In the genomic region with DNA sequence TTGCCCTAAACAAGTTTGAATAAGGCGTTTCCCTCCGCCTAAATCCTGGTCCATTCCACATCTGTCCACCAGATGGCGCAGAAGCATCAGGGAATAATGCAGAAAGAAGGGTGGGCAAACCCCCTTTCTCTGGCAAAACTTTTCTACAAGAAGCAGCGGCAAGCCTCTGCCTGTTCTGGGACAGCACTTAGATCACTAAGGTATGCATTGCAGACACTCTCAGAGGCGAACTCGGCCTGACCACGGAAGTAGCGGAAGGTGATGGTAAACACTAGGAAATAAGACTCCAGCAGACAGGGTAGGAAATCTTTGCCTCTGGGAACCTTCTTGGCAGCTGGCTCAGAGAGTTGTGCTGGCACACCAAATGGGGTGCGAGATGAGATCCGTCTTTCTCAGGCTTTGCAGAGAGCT, we compare ENCODE assay signal across 8 mouse cellular contexts. TPM values are rescaled to one million over a fixed set of nuclear protein-coding genes. Genes with fewer than 3 reads are reported as not detected.
A peak's percentile ranks its signal among the peaks of the same experiment; 100 is the strongest.
DNase-seq lines count a peak whose midpoint lies in the region; ATAC-seq and TF ChIP-seq lines count a peak whose summit lies in the region.

No protein-coding gene starts in this region.

- 9% methylated on average over 10 of the region's 10 CpGs for WGBS in forebrain, embryonic 15.5 days
- WGBS in lung, embryonic 14.5 days = 2% methylated on average over 10 of the region's 10 CpGs

- intact Hi-C loops in heart, postnatal 14 days (cut with DNase I) = loop anchor here (1.0 to 5.0 kb wide), 4 partner anchors 71 to 166 kb away; partner anchors contain the start of gene Kdm1a

- H3K27ac ChIP-seq in ES-E14 (ENCODE audit: insufficient read depth, low read depth, low read length, poor library complexity, severe bottlenecking) = no peak overlapping the region
- H3K27ac ChIP-seq in forebrain, embryonic 15.5 days (replicated peaks) = no peak overlapping the region
- H3K27ac ChIP-seq in lung, embryonic 14.5 days (ENCODE audit: low read depth) = no peak overlapping the region

- H3K4me1 ChIP-seq in ES-E14 (ENCODE audit: control insufficient read depth in 2 of 2, insufficient read depth in 2 of 2, low read length in 2 of 2, poor library complexity in 1 of 2) = peaks cover 15 to 22% of the 10 kb centered on the region in 2 experiments
- H3K4me1 ChIP-seq in forebrain, embryonic 15.5 days = peaks cover 5% of the 10 kb centered on the region; the same call in 1 of the 2 replicates
- H3K4me1 ChIP-seq in lung, embryonic 14.5 days (ENCODE audit: insufficient read depth) = 0 out of 2 replicates have a peak, but pooled peaks cover 3% of the 10 kb centered on the region

- 0 out of 2 replicates have a peak, but pooled peaks have one; percentile 32 for ATAC-seq in forebrain, embryonic 15.5 days (replicated peaks)
- ATAC-seq in lung, embryonic 14.5 days (ENCODE audit: insufficient read depth) = peak; percentile 36

- no peak overlapping the region for H3K9ac ChIP-seq in ES-E14 (ENCODE audit: insufficient read depth, low read depth, low read length, poor library complexity, severe bottlenecking)
- no peak overlapping the region for H3K9ac ChIP-seq in forebrain, embryonic 15.5 days (replicated peaks)
- H3K9ac ChIP-seq in lung, embryonic 14.5 days = no peak overlapping the region

- no peaks in the 10 kb centered on the region for H3K9me3 ChIP-seq in ES-E14 (ENCODE audit: control insufficient read depth, insufficient read depth, low read depth, low read length)
- H3K9me3 ChIP-seq in forebrain, embryonic 15.5 days = no peaks in the 10 kb centered on the region
- H3K9me3 ChIP-seq in lung, embryonic 14.5 days (ENCODE audit: low read depth, low read length) = no peaks in the 10 kb centered on the region

- peak overlapping the region; percentile 22; the same call in 1 of the 2 replicates for H3K4me2 ChIP-seq in forebrain, embryonic 15.5 days (replicated peaks)
- peak overlapping the region; percentile 58 for H3K4me2 ChIP-seq in lung, embryonic 14.5 days

- peak; percentile 87 for DNase-seq in ES-E14 (ENCODE audit: low read depth, low spot score)
- DNase-seq in cerebellum, adult 11-12 months = peak; percentile 50
- peak; percentile 81 to 92 for DNase-seq in heart, postnatal 14 days
- DNase-seq in layer of hippocampus, adult 18-20 months (ENCODE audit: low spot score in 2 of 2) = peak; percentile 45 to 86
- DNase-seq in lung, embryonic 14.5 days = peak; percentile 95
- peak; percentile 40 for DNase-seq in ovary, adult 18-20 months (ENCODE audit: low spot score)
- peak; percentile 71 for DNase-seq in thymus, postnatal 25 days

- no peaks in the 10 kb centered on the region for H3K36me3 ChIP-seq in ES-E14 (ENCODE audit: control insufficient read depth, insufficient read depth, low read length, poor library complexity, severe bottlenecking)
- H3K36me3 ChIP-seq in forebrain, embryonic 15.5 days = no peaks in the 10 kb centered on the region
- H3K36me3 ChIP-seq in lung, embryonic 14.5 days (ENCODE audit: insufficient read depth) = no peaks in the 10 kb centered on the region

- 0 out of 2 replicates have a peak, but pooled peaks cover under 1% of the 10 kb centered on the region for H3K27me3 ChIP-seq in forebrain, embryonic 15.5 days
- H3K27me3 ChIP-seq in lung, embryonic 14.5 days (ENCODE audit: insufficient read depth, low read length) = no peaks in the 10 kb centered on the region

- TF ChIP-seq CTCF in lung, embryonic 14.5 days (IDR thresholded peaks at IDR 0.05; ENCODE audit: low read depth) = peak; percentile 97

- H3K4me3 ChIP-seq in ES-E14 (ENCODE audit: insufficient read depth in 1 of 2, low read depth in 1 of 2, low read length in 2 of 2, poor library complexity in 1 of 2, severe bottlenecking in 1 of 2) = peak overlapping the region; percentile 2 to 44; a peak in 3 of 4 replicates
- H3K4me3 ChIP-seq in forebrain, embryonic 15.5 days = no peak overlapping the region
- no peak overlapping the region; the same call in 1 of the 2 replicates for H3K4me3 ChIP-seq in lung, embryonic 14.5 days (ENCODE audit: low read depth, low read length)

- in situ Hi-C loops in ES-E14 (cut with MboI; ENCODE audit: low sequenced_read_pairs in 2 of 2, unreplicated experiment in 2 of 2) = loop anchor here (10.0 kb wide), 2 partner anchors 160 to 170 kb away; partner anchors contain the start of genes Lactbl1 (in 1 of the 2) and Tex46 (in 1 of the 2)

TF ChIP-seq in ES-E14, 5 proteins besides CTCF, POLR2A, EP300 and RAD21:
- peak; percentile 96 for TF ChIP-seq ZC3H11A (IDR thresholded peaks at IDR 0.05; ENCODE audit: borderline replicate concordance, low read depth, low read length)
- no peak for TF ChIP-seq ZNF384 (IDR thresholded peaks at IDR 0.05; ENCODE audit: low read depth, low read length)
- TF ChIP-seq MAFK (IDR thresholded peaks at IDR 0.05; ENCODE audit: insufficient read depth, low read depth, low read length) = no peak
TF ChIP-seq in ES-E14: peak in this region for 1.

RNA-seq across cellular contexts. Expression of gene 6030445D17Rik, which starts 7.2 kb away (rescaled TPM):
- total RNA-seq in ES-E14 (2012; rRNA removed) = 0.89 and 1.0 TPM in 2 replicates
- polyA plus RNA-seq in forebrain, embryonic 15.5 days (2015; fragmentation: Nextera tagmentation; extraction: Ambion mirVana) = 0.10 and 0.57 TPM in 2 replicates
- under 1 TPM; 0.41 to 0.79 TPM for total RNA-seq in heart, postnatal 14 days (2021)
- under 1 TPM; 0.51 to 0.77 TPM for total RNA-seq in layer of hippocampus, adult 18-20 months (2021)
- polyA plus RNA-seq in lung, embryonic 14.5 days (2014; fragmentation: Nextera tagmentation; extraction: Ambion mirVana) = 0.30 and 0.42 TPM in 2 replicates

RNA-seq across cellular contexts. Expression of gene Luzp1, which starts 14.7 kb away (rescaled TPM):
- total RNA-seq in ES-E14 (2012; rRNA removed) = 34.6 and 41.0 TPM in 2 replicates
- 62.1 and 69.8 TPM in 2 replicates for polyA plus RNA-seq in forebrain, embryonic 15.5 days (2015; fragmentation: Nextera tagmentation; extraction: Ambion mirVana)
- 10 to 100 TPM; 55.7 to 57.1 TPM for total RNA-seq in heart, postnatal 14 days (2021)
- 10 to 100 TPM; 86.4 to 87.2 TPM for total RNA-seq in layer of hippocampus, adult 18-20 months (2021)
- 111 and 140 TPM in 2 replicates for polyA plus RNA-seq in lung, embryonic 14.5 days (2014; fragmentation: Nextera tagmentation; extraction: Ambion mirVana)

RNA-seq across cellular contexts. Expression of gene Htr1d, which starts 31.5 kb away (rescaled TPM):
- total RNA-seq in ES-E14 (2012; rRNA removed) = 0.32 and 1.5 TPM in 2 replicates
- polyA plus RNA-seq in forebrain, embryonic 15.5 days (2015; fragmentation: Nextera tagmentation; extraction: Ambion mirVana) = 0.70 and 0.74 TPM in 2 replicates
- total RNA-seq in heart, postnatal 14 days (2021) = not detected
- total RNA-seq in layer of hippocampus, adult 18-20 months (2021) = 1 to 10 TPM in 1 of 2 experiments, under 1 TPM in 1; 0.56 to 1.2 TPM
- 0.07 TPM in 1 of 2 replicates, not detected in the other for polyA plus RNA-seq in lung, embryonic 14.5 days (2014; fragmentation: Nextera tagmentation; extraction: Ambion mirVana)

Comparison
In these comparisons a context has a peak if more than half of its experiments do, and no peak if none do; other contexts are left out.
1. DNase-seq: peak in every context shown above with its lines; median percentile 95 in lung, embryonic 14.5 days; 87 in ES-E14; 86 in heart, postnatal 14 days; 71 in thymus, postnatal 25 days; 66 in layer of hippocampus, adult 18-20 months; 50 in cerebellum, adult 11-12 months; 40 in ovary, adult 18-20 months.
2. H3K4me3 ChIP-seq: peak in ES-E14 (2 of 2); none in forebrain, embryonic 15.5 days (single experiment) and lung, embryonic 14.5 days (single experiment).